Mouse (Mus musculus) embryonic facial prominence, embryonic 11.5 days (tissue): ENCODE results near the gene Olfr381. TPM values are rescaled to one million over a fixed set of nuclear protein-coding genes. Genes with fewer than 3 reads are reported as not detected.
"Not testable (repeated sequence)": the region's sequence is repeated elsewhere in the genome, so short reads cannot be mapped to it uniquely, and the experiment has no call there.

ENCODE experiments used
- ATAC-seq: fragments of 200-750 bp; cut with Nextera tagmentation; replicated peaks from 2 replicates; pipeline ENCODE4 v1.8.0; 2017; ENCODE audit warnings: low read depth; ENCODE audit not compliant: insufficient number of reproducible peaks, low FRiP score, low TSS enrichment
- DNase-seq: peaks from one replicate; pipeline ENCODE4 v3.0.0-alpha.2; 2015; ENCODE audit warnings: low spot score
- H3K27ac ChIP-seq: fragments of 300-500 bp; sonication (generic); replicated peaks from 2 replicates; pipeline ENCODE4 v1.5.1; 2014; ENCODE audit warnings: mild to moderate bottlenecking, low read depth, low read length, control low read depth
- H3K27me3 ChIP-seq: fragments of 300-500 bp; sonication (generic); 2 replicates; pipeline ENCODE4 v1.6.1; 2014; ENCODE audit warnings: mild to moderate bottlenecking, low read length, moderate library complexity, mixed read lengths; ENCODE audit not compliant: control insufficient read depth, insufficient read depth
- H3K36me3 ChIP-seq: fragments of 300-500 bp; sonication (generic); replicated peaks from 2 replicates; pipeline ENCODE4 v1.6.1; 2014; ENCODE audit warnings: low read depth, mild to moderate bottlenecking, low read length, moderate library complexity, mixed read lengths; ENCODE audit not compliant: control insufficient read depth, insufficient read depth
- H3K4me1 ChIP-seq: fragments of 300-500 bp; sonication (generic); 2 replicates; pipeline ENCODE4 v1.6.1; 2014; ENCODE audit warnings: low read length, mixed read lengths; ENCODE audit not compliant: control insufficient read depth, insufficient read depth
- H3K4me2 ChIP-seq: fragments of 300-500 bp; sonication (generic); 2 replicates; pipeline ENCODE4 v1.6.1; 2014; ENCODE audit warnings: low read depth, mild to moderate bottlenecking, control low read depth, low read length, moderate library complexity
- H3K4me3 ChIP-seq: fragments of 300-500 bp; sonication (generic); 2 replicates; pipeline ENCODE4 v1.5.1; 2014; ENCODE audit warnings: low read depth, low read length, control low read depth
- H3K9ac ChIP-seq: fragments of 300-500 bp; sonication (generic); replicated peaks from 2 replicates; pipeline ENCODE4 v1.6.1; 2014; ENCODE audit warnings: mild to moderate bottlenecking, control low read depth, low read length
- H3K9me3 ChIP-seq: fragments of 300-500 bp; sonication (generic); replicated peaks from 2 replicates; pipeline ENCODE4 v1.6.1; 2016; ENCODE audit warnings: mild to moderate bottlenecking, low read length, inconsistent platforms, mixed read lengths; ENCODE audit not compliant: control insufficient read depth
- WGBS: fragments of 180-500 bp; shearing (Covaris S2); extraction: QIAGEN DNeasy Blood & Tissue Kit; methylation state at CpG from one replicate; pipeline ENCODE4 v1.1.7; 2014; 5-methylcytosine and 5-hydroxymethylcytosine counted together
- polyA plus RNA-seq: library from polyadenylated mRNA; unstranded; fragments of >200 nt; fragmentation: Nextera tagmentation; extraction: Ambion mirVana; gene quantifications from 2 replicates; pipeline ENCODE4 v1.2.1, GENCODE M21; 2014

Gene Olfr381
- polyA plus RNA-seq: not detected in 2 replicates

- DNase-seq (no peak), ATAC-seq (no peak)
- H3K4me1 ChIP-seq: no peaks in the 10 kb centered on the region
- no peaks in the 10 kb centered on the region for H3K9me3 ChIP-seq
- no peak within 1 kb of the TSS for H3K4me2 ChIP-seq
- no peaks in the 10 kb centered on the region for H3K27me3 ChIP-seq
- no peak within 1 kb of the TSS for H3K9ac ChIP-seq
- H3K36me3 ChIP-seq: no peaks in the 10 kb centered on the region
- no peak within 1 kb of the TSS for H3K4me3 ChIP-seq
- H3K27ac ChIP-seq: no peak within 1 kb of the TSS
Observed at GRCm38 (mm10) chr11:73491503-73491902, at the start of gene Olfr381. Gene Olfr381 (minus strand): TSS chr11:73491603.

DNA sequence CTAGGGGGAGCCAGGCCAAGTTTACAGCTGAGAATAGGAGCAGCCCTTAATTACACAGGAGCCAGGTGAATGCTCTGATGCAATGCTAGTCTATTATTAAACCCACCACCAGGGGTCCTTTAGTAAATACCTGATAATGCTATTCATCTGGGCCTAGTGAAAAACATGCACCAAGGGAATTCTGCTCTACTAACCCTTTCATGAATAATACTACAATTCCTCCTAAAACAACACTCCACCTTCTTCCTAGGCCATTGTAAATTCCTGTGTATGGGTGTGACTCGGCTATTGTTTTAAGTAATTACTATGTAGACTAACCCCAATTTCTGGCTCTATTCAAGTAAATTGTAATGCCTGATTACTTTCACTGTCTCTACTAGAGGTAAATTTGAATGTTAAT is 37.6 kb upstream of the Olfr381 start:
- H3K9ac ChIP-seq: not testable (repeated sequence)
- 89% methylated on average over 1 of the region's 1 CpGs for WGBS

DNA sequence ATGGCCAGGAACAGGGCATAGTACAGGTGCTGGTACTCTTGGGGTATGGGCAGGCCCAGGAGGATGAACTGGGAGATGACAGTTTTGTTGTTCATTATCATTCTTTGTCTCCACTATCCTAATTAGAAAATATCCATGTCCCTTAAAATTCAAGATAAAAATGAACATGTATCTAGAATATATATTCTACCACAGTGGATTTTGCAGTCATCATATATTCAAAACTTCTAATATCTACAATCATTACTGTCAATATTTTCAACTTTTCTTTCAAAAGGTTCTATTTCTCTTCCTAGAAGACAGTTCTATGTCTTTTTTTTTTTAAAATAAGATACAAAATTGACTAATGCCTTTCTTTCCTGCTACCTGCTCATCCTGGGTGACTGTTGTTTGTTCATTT is 25.7 kb upstream of the Olfr381 start, which contains the start of gene Olfr382:
Olfr382 (minus strand) TSS at position 101 of the 400 bp plus-strand sequence.
- Histone ChIP-seq H3K9ac (no peak within 1 kb of the TSS), H3K9me3 (0 out of 2 replicates have a peak, but pooled peaks cover 3% of the 10 kb centered on the region), H3K4me3 (no peak within 1 kb of the TSS), H3K27me3 (no peaks in the 10 kb centered on the region), H3K4me2 (no peak within 1 kb of the TSS), H3K4me1 (no peaks in the 10 kb centered on the region), H3K27ac (no peak within 1 kb of the TSS), H3K36me3 (no peaks in the 10 kb centered on the region)
- ATAC-seq: no peak
- no peak for DNase-seq

More for the DNA sequence above, 37.6 kb upstream of the Olfr381 start:
- ATAC-seq, H3K4me3 ChIP-seq, H3K9me3 ChIP-seq, DNase-seq, H3K27me3 ChIP-seq, H3K4me1 ChIP-seq, H3K36me3 ChIP-seq, H3K4me2 ChIP-seq, H3K27ac ChIP-seq: not testable (repeated sequence)

GRCm38 (mm10) chr11:73457408-73457807 is 34.0 kb downstream of the Olfr381 start, which contains the start of gene Olfr380:
Gene Olfr380 (minus strand): TSS chr11:73457508.
- ATAC-seq (no peak), DNase-seq (no peak)
- 91% methylated on average over 1 of the region's 1 CpGs for WGBS

More at GRCm38 (mm10) chr11:73457408-73457807, 34.0 kb downstream of the Olfr381 start, which contains the start of gene Olfr380:
- Histone ChIP-seq H3K36me3 (no peaks in the 10 kb centered on the region), H3K9me3 (no peaks in the 10 kb centered on the region), H3K27me3 (no peaks in the 10 kb centered on the region), H3K9ac (no peak within 1 kb of the TSS), H3K4me2 (no peak within 1 kb of the TSS), H3K4me1 (no peaks in the 10 kb centered on the region), H3K4me3 (no peak within 1 kb of the TSS), H3K27ac (no peak within 1 kb of the TSS)

Other genes with a start within 250 kb of the Olfr381 start
- 0.03 TPM in 1 of 2 replicates, not detected in the other for gene Trpv3, start 224.2 kb downstream of the Olfr381 start, polyA plus RNA-seq
- gene Aspa, start 162.0 kb downstream of the Olfr381 start, polyA plus RNA-seq: 0.32 and 0.79 TPM in 2 replicates
- not detected in 2 replicates for gene Gm49340, start 161.9 kb downstream of the Olfr381 start, polyA plus RNA-seq
- not detected in 2 replicates for gene Spata22, start 161.9 kb downstream of the Olfr381 start, polyA plus RNA-seq
- gene Olfr20, start 140.8 kb downstream of the Olfr381 start, polyA plus RNA-seq: not detected in 2 replicates
- gene Olfr376, start 120.4 kb downstream of the Olfr381 start, polyA plus RNA-seq: not detected in 2 replicates
- gene Olfr1, start 92.0 kb downstream of the Olfr381 start, polyA plus RNA-seq: not detected in 2 replicates
- not detected in 2 replicates for gene Olfr378, start 63.1 kb downstream of the Olfr381 start, polyA plus RNA-seq
- gene Olfr380, start 34.1 kb downstream of the Olfr381 start, polyA plus RNA-seq: not detected in 2 replicates
- not detected in 2 replicates for gene Olfr382, start 25.6 kb upstream of the Olfr381 start, polyA plus RNA-seq
- not detected in 2 replicates for gene Olfr385, start 101.4 kb upstream of the Olfr381 start, polyA plus RNA-seq
- not detected in 2 replicates for gene Olfr384, start 107.0 kb upstream of the Olfr381 start, polyA plus RNA-seq
- gene Zfp735, start 197.2 kb upstream of the Olfr381 start, polyA plus RNA-seq: not detected in 2 replicates